Mouse (Mus musculus): Measurements from ENCODE around the gene Ankub1.

The Ankub1 gene

DNA sequence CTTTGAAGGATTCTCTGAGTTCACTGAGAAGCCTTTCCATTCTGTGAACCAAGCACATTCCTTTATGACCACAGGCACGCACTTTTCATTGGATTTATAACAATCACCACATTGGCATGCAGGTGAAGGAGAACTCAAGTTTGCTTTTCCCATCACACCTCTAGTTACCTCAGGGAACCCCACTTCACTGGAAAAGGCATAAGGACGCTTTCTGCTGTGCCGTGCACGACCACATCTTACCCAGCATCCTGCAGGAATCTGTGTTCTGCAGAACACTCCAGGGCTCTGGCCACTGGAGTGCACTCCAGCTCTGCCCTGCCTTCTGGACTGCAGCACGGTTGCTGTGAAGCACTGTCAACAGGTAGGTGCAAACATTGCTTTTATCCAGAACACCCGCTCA is 55.0 kb downstream of the Ankub1 start:
- no peak for DNase-seq (ENCODE audit: low spot score)

DNA sequence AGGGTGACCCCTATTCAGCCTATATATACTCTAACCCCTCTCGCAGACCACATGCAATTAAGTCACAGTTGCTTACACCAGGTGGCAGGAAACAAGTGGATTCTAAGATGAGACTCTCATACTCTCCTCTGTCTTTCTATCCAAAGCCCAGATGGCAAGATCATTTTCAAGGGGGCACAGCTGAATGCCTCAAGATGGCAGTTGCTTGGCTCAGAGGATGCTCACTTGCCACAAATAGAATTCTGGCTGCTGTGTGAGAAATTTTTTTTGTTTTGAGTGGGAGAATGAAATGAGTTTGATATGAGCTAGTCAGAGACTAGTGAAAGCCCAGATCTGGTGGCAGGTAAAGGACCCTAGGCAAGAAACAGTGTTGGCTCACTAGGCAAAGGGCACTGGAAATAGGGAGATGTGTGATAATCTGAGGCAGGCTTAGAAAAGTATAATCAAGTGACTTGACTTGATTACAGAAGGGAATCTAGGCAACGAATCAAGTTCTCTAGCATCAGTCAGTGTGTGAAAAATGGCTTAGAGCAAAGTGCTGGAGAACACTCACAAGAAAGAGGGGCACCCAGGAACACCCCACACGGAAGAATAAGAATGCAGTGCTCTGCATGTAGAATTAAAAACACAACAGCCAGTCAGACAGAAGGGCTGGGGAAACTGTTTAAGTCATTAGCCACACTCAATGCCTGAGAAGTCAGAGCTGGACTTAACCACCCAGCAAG is 57.7 kb downstream of the Ankub1 start:
- no peak for DNase-seq (ENCODE audit: low spot score)

DNA sequence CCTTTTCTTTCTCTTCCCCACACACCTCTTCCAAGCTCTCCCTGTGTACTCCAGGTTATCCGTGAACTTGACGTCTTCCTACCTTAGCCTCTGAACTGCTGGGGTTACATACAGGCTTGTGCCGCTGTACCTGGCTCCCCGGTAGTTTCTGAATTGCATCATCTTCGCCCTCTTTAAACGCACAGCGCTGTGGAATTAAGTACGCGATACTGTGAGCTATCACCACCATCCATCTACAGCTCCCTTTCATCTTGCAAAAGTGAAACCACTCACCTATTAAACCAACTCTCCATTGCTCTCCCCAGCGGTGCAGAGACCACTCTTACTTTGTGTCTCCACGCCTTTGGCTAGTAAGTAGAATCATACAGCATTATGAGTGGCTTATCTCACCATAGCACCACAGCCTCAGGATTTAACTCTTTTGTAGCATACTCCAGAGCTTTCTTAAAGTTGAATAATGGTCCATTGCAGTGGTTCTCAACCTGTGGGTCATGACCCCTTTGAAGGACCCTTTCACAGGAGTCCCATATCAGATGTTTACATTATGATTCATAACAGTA is 65.6 kb downstream of the Ankub1 start:
- no peak for DNase-seq (ENCODE audit: low spot score)

DNA sequence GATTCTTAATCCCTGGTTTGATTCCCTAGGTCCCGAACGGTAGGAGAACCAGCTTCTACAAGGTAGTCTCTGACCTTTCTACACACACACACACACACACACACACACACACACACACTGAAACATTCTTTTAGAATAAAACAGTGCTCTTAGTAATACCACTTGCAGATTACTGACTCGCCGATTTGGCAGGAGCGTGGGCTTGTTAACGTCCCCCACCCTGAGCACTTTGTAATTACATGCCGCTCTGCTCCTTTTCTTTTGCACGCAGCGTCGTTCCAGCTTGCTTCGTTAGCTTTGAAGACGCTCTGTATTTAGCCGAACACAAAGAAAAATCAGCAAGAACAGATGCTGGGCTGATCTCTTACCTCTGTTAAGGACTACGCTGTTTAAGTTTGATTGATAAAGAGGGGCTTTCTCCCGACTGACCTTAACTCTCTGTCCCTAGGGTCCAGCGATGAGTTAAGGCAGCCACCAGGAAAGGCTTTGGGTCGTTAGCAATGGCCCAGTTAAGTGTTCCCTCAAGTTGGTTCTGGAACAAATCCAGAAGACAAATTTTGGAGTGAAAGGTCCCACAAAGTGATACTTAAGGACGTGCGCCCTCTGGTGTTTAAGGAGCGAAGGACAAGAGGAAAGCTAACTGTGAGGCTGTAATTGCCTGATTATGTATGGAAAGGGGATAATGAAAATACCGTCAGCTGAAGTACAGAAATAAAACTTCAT is 67.2 kb downstream of the Ankub1 start:
- DNase-seq (ENCODE audit: low spot score): peak; percentile 76

DNA sequence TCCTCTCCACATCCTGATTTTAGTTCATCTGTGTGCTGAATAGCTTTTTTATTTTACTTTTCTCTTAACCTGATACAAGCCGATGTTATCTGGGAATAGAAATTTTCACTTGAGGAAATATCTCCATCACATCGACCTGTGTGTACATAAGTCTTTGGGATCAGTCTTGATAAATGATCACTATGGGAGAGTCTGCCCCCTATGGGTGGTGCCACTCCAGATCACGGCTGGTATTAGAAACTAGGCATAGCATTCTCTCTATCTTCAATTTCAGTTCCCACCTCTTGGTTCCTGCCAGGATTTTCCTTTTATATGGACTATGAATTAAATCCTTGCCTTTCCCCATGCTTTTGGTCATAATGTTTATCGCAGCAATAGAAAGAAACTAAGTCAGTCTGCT is 72.9 kb downstream of the Ankub1 start:
- DNase-seq (ENCODE audit: low spot score): no peak

DNA sequence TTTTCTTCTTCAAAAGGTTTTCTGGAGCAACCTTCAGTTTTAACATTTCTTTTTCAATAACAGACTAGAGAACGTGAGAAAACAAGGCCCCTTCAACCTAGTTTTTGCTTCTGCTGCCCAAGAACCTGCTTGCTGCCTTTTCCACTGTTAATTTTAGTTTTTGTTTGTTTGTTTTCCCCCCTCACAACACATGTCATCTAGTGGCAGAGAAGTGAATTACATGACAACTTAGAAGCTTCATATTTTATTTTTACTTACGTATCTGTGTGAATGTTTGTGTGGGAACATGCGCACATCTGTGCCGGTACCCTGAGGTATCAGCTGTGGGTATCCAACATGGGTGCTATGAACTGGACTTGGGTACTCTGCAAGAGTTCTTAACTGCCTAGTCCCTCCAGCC is 76.9 kb downstream of the Ankub1 start:
- DNase-seq (ENCODE audit: low spot score): no peak

DNA sequence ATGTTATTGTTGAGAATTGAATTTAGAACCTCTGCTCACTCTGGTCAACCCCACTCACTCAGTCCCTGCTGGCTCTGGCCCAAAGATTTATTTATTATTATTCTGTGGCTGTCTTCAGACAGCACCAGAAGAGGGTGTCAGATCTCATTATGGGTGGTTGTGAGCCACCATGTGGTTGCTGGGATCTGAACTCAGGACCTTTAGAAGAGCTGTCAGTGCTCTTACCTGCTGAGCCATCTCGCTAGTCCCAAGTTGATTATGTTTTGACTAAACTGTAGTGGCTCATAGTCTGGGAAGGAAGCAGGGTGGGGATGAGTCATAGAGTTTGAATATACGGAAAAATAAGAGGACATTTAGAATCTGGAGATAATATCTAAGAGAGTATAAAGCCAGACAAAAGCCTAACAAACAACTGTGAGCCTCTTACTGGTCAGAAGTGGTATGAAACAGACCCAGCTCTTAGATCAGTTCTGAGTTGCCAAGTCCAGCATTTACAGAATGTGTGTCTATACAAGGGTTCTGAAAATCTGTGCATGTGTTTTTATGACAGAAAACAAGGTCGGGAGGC is 80.1 kb downstream of the Ankub1 start:
- no peak for DNase-seq (ENCODE audit: low spot score)

DNA sequence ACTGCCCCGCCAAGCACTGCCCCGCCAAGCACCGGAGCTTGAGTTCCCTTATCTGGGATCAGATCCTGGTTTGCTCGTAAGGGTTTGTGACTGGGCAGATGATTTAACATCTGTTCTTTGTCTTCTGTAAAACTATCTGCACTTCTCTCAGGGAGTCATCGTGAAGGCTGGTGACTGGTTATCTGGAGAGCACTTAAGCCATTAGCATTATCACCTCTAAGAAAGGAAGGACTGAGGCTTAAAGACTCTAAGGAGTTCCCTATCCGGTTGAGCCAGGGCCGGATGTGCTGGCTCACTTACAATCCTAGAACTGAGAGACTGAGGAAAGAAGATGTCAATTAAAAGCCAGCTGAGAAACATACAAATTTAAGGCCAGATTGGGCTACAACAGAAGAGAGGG is 80.8 kb downstream of the Ankub1 start:
- no peak for DNase-seq (ENCODE audit: low spot score)
